Mouse (Mus musculus) thymus, postnatal 14 days (tissue): ENCODE measurements around the gene Ppib.
A peak's percentile ranks its signal among the peaks of the same experiment; 100 is the strongest.

Experiments used
- DNase-seq: peaks from one replicate; pipeline ENCODE4 v3.0.0; 2021

Gene Ppib

DNA sequence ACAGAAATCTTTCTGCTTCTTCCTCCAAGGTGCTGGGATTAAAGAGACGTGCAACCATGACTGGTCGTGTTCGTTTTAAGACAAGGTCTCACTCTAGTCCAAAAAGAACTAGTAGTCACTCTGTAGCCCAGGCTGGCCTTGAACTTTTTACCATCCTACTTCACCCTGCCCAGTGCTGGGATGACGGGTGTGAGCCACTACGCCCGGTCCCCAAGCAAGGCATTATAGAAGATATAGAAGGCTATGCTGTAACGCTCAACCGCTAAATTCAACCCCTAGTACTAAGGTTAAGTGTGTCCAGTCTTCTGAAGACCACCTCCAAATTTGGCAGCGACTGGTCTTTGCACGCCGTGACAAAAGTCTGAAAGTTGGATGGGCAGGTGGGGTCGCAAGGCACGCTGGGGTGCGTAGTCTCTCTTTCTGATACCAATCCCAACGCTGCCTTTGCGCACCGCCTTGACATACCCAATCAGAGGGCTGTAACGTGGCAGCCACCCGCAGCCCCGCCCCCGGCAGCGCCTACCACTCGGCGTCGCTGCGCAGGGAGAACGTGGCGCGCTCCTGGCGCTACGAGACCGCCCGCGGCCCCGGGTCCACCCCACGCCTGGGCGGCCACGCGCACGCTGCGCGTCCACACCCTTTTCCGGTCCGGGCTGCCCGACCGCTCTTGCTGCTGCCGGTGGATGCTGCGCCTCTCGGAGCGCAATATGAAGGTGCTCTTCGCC is at the start of gene Ppib:
Ppib (plus strand) TSS at position 640 of the 725 bp plus-strand sequence.
- DNase-seq = peak; percentile 97

DNA sequence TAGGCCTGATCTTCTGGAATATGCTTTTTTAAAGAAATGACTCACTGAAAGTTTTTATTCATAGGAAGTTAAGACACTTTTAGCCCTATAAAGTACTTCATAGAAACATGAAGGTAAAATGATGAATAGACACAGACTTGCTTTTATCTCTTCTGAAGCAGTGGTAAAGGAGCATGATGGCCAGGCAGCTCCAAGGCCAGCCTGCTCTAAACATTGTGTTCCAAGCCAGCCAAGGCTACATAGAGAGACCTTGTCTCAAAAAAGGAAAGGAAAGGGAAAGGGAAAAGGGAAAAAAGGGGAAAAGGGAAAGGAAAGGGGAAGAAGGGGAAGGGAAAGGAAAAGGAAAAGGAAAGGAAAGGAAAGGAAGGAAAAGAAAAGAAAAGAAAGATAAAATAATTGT is 39.4 kb upstream of the Ppib start:
- no peak for DNase-seq

DNA sequence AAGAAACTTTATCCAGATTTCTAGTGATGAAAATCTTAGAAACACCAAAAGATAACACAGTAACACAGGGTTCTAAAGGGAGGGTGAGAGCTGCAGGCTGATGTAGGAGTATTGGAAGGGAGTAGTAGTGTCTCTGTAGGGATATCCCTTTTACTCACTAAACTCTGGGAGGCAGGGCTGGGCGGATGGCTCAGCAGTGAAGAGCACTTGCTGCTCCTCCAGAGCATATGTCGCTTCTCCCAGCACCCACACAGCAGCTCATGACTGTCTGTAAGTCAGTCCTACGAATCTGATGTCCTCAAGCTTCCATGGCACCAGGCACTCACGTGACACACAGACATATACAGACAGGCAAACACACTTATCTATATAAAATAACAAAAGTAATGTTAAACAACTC is 21.9 kb upstream of the Ppib start:
- DNase-seq = no peak

DNA sequence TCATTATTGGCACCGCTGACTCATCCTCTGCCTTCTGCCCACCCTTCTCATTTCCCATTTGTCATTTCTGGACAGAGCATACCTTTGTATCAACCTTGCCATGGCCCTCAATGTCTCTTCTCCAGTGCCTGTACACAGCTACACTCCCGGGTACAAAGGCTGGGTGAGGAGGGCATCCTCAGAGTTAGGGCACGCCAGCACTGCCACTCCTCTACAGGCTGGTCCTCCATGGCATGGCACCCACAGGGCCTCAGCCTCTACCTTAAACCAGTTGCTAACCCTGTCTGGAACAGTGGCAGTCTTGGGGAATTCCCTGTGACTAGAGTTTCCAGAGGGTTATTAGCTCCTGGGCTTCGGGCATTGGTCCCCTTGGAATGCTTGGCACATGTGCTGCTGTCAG is 21.4 kb upstream of the Ppib start:
- no peak for DNase-seq

DNA sequence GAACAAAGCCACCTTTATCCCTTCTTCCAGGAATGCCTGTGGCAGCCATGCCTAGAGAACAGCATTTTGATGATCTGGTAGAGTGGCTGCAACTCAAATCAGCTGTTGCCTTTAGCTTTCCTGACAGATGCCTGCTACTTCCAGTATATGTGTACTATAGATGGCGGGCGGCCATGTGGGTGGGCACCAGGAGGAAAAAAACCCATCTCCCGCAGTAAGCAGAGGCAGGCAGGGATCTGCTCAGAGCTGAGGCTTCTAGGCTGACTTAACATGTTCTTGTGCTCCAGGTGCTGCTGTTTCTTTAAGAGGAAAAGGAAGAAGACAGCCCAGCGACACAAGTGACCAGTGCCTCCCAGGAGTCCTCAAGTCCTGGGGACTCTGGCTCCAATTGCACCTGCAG is 20.7 kb upstream of the Ppib start:
- no peak for DNase-seq

DNA sequence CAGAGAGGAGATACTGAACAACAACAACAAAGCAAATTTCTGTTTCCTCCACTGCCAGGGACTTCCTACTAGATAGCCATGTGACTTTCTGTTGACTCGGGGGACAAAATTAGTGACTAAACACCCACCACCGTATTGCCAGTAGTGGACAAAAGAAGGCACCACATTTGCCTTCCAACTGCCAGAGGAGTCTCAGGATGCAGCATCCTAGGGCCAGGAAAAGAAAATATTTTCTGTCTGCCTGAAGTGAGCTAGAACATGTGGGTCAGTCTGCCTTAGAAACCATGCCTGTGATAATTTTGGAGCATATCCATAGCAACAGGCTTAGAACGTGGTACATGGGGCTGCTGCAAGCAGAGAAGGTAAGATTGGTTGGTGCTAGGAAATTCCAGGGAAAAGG is 19.2 kb upstream of the Ppib start:
- DNase-seq = no peak

DNA sequence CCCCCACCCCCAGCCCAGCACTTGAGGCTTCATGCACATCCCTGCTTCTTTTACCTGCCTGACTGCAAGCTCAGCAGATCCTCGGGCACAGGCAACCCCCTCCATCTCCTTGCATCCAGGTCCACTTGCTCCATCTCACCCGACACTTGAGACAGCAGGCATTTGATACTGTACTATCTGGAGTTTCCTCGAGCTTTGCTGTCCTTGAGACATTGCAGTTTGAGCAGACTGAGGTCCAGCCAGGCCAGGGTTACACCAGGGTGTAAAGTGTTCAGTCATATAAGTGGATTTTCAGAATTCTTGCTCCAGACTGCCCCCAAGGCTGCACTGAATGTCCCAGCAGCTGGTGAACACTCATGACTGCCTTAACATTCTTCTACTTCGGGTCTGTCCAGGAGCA is 17.7 kb upstream of the Ppib start:
- no peak for DNase-seq

DNA sequence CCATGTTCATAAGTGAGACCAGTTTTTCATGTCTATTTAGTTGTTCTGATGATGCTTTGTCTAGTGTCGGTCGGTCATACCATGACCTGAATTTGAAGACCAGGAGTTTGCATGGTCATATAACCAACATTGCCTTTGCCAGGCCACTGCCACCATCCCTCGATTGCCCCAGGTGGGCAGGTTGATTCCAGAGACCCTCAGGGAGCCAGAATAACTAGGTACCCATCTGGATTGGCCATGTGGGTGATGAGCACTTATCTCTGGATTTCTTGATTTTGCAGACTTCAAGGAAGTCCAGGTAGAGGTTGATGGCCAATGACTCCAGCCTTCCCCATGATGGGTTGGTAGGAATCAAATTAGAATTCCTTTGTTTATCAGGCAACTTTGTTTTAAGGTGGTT is 16.8 kb upstream of the Ppib start:
- no peak for DNase-seq

DNA sequence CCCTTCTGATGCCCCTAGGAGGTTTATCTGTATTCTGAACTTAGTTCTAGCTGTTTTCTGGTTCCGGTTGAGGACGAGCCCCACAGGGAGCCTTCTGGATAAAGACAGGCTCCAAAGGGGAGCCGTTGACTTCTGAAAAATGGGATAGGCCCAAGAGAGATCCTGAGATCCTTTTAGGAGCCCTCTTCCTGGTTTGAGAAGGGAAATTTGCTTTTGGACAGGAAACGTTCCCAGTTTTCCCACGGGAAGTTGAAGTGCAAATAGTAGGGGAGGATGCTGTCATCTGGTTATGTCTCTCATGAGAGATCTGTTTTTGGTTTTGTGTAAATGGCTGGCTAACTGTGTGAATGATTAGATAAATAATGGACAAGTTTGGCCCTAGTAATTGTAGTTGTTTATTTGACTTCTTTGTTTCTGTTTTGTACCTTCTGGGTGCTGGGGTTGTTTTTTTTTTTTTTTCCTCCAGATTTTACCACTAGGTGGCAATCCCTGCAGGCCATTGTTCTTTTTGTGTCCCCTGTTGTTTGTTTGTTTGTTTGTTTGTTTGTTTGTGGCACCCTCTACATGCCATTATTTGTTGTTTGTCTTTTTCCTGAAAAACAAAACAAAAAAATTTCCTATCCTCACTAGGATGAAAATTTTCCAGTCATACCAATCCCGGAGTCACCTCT is 10.0 kb upstream of the Ppib start:
- no peak for DNase-seq

DNA sequence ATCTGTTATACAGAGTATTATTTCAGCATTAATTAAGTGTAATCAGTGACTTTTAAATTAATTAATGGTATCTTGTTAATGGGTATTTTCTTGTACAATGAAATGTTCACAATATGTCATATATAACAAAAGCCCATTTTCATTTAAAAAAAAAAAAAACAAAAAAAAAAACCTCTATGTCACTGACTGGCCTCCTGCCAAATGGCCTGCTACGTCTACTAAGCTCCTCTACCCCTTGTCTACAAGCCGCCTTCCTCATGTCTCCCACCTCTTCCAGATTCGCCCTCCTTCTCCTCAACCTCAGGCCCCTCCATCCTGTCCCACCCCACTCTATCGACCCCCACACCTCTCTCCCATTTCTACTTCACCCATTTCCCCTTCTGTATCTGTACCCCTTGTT is 8.5 kb upstream of the Ppib start:
- DNase-seq = no peak

DNA sequence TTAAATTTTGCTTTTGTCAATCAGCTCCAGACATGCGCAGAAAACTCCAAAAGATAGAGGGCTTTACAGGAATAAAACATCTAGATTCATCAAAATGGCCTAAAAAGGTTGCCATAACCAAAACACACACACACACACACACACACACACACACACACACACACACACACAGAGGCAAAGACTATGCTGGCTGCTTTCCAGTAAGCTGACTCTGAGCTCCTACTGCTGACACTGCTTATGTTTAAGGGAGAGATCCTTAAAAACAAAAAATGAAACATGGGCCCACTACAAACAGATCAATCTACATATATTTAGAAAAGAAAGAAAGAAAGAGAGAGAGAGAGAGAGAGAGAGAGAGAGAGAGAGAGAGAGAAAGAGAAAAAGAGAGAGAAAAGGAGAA is 7.3 kb upstream of the Ppib start:
- no peak for DNase-seq

DNA sequence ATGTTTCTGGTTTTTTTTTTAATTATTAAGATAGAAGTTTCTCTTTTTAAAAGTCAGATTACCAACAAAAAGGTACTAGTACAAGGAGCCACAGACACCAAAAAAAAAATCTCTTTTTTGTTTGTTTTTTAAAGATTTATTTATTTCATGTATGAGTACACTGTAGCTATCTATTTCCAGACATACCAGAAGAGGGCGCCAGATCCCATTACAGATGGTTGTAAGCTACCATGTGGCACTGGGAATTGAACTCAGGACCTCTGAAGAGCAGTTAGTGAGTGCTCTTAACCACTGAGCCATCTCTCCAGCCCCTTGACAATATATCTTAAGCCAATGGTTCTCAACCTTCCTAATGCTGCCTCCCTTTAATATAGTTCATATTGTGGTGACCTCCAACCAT is 6.4 kb upstream of the Ppib start:
- DNase-seq = no peak

DNA sequence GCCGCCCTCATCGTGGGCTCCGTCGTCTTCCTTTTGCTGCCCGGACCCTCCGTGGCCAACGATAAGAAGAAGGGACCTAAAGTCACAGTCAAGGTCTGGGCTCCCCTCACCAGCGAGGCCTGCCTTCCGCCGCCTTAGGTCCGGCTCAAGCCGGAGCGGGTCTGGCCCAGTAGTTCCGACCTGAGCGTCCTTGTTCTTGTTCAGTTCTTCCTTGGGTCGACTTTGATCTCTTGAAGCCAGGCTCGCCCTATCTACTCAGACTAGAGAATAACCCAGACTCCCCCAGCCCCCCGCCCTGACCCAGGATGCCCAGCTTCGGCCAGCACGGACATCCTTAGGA is 256 bp downstream of the Ppib start:
- no peak for DNase-seq

DNA sequence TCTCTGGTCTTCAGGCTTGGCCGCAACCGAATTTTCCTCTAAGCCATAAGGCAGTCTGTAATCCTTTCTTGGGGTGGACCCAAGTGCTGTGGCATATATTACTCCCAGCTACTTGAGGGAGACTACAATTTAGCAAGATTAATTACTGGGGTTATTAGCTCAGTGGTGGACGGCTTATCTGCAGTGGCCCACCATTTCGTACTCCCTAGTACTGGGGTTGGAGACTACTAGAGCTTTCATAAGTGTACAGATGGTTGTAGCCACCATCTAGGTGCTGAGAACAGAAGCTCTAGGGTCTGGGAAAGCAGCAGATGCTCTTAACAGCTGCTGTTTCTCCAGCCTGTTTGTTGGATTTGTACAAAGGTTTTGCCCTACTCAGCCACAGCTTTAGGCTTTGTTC is 964 bp downstream of the Ppib start:
- no peak for DNase-seq

DNA sequence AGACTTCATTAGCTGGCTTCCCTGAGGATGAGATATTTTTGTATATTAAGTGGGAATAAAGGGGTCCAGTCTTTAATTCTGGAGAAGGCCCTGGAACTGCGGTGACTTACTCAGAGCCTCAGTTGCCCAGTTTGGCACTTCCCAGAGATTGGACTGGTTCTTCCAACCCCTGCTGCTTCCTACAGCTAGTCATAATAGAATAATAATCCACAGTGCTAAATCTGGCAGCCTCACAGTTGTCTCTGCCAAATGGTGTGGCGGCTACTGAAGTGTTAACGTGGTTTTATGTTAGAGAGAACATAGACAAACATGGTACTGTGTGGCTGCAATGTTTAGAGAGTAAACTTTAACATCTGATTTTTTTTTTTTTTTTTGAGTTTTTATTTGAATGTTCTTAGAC is 1.6 kb downstream of the Ppib start:
- DNase-seq = no peak

DNA sequence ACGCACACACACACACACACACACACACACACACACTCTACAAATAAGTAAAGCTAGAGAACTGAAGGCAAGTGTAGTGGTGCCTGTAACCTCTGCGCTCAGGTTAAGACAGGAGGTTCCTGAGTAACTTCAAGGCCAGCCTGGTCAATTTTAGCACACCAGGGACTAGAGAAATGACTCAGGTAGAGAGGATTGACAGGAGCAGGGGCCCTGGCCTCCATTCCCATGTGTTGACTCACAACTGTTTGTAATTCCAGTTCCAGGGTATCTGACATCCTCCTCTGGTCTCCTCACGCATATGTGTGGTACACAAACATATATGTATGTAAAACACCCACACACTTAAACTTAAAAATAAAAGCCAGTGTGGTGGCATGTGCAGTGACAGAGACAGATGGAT is 3.4 kb downstream of the Ppib start:
- no peak for DNase-seq

DNA sequence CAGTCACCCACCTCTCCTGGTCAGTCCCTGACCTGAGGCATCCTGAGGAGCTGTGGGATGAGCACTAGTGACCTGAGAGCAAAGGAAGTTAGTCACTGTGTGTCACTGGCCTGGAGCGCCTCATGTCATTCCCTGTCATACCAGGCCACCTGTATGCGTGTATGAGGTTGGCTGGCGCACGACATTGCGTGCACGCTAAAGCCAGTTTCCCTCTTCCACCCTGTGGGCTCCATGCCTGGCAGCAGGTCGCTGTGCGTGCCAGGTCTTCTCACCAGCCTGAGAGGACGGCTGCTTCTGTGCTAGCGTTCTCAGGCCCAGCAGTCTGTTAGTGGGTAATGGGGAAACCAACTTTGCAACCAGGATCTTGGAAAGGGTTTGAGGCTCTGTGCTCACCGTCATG is 4.3 kb downstream of the Ppib start:
- DNase-seq = no peak

DNA sequence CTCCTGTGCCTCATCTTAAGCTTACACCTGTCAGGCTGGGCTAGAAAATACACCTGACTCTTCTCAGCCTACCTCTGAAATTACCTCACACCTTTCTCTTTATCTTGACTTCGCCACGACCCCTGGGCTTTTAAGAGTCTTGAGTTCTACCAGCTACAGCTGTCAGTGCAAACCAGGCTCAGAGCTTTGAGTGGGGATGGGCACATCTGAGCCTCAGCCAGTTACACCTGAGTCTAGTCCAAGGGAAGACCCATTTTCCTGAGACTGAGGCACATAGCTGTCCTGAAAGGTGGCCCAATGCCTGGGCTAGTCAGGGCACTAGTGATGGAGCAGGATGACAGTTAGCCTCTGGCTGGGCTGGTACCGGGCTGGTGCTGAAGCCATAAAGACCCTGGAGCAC is 6.8 kb downstream of the Ppib start:
- DNase-seq = no peak

DNA sequence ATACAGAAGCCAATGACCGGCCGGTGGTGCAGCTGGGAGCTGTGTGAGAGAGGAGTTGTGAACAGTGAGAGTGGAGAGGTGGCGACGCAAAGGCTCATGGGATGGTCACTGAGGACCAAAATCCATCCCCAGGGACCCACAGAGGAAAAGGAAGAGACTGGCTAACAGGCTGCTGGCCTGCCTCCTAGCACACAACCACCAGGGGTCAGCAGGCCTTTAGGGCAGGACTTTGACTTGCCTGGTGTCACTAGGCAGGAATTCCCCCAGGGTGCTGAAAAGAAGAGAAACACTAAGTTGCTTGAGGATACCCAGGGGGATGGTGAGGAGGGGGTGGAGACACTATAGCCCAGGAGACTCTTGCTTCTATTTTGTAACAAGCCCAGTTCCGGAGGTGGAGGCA is 7.5 kb downstream of the Ppib start:
- DNase-seq = peak; percentile 21

DNA sequence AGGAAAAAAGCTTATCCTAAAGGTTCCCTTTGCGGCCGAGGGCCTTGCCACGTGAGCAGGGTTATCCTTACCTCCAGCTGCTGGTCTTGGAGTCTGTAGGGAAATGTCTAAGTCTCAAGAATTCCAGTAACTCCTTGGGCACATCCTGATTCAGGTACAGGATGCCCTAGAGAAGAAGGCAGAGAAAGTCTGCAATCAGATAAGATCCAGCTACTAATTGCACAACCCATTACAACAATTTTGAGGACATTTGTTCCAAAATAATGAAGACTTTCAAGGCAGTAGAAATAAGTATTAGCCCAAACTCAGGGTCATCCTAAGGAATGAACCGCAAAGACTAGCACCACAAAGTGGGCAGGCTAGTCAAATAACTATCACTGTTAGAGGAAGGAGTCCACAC is 8.0 kb downstream of the Ppib start:
- DNase-seq = no peak

DNA sequence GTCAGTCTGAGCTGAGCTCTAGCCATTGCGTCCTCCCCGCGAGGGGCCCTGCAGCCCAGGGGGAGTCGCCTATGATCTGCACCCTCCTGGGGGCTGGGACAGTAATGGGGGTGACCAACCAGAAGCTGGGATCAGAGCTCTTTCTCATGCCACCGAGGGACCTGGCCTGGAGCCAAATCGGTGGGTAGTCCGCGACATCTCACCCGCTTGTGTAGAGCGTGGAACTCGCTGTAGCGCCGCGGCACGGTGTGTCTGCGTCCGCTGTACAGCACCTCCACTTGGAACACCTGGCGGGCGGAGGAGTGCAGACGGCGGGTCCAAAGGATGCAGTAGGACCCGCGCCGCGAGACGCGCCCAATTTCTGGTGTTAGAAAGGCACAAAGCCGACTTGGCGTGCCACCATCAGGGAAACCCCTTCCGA is 9.0 kb downstream of the Ppib start:
- DNase-seq = peak; percentile 32

DNA sequence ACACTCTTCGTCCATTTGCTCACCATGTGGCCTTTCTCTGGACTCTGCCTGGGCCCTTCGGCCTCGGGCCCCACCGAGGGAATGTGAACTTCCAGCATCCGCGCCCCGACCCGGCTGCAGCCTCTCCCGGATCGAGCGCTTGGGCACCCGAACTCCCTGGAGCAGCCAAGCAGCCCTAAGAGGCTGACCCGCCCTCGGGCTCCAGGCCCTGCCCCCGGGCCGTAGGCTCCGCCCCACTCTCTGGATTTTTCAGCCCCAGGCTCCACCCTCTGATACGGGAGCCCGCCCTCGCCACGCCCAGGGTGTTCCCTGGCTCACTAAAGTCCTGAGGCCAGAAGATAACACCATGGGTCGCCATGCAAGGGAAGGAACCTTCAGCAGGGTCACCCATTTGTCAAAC is 9.6 kb downstream of the Ppib start, which contains the start of gene Snx22:
Snx22 (minus strand) TSS at position 137 of the 400 bp plus-strand sequence.
- DNase-seq = peak; percentile 62

DNA sequence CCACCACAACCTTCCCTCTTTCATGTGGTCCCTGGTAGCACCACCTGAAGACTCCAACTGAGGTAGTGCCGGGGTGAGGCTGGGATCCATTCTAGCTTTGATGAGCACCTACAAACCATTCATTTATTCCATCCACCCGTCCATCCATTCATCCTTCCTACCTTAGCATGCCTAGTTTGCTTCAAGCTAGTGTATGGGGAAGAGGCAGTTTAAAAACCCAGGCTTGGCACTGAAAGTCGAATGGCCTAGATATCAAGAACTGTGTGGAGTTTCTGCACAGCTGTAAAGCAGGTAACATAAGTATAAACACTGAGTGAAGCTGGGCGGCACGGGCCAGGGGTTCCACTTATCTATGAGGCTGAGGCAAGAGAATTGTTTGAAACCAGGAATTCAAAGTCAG is 10.1 kb downstream of the Ppib start:
- no peak for DNase-seq

DNA sequence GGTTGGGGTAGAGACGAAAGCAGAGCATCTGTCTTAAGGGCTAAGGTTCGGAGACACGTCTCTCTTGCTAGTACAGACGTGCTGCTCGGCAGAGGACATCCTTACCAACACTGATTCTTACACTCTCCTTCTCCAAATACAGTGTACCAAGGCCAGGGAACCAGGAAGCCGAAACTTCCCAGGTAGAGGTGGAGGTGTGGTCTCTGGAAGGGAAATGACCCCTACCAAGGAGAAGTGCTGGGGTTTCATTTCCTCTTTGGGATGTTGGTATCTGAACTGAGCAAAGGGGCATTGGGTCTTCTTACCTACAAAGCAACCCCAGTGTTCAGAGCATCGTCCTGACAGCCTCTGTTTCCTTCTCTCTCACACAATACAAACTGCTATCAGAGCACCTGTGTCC is 12.7 kb downstream of the Ppib start:
- no peak for DNase-seq

DNA sequence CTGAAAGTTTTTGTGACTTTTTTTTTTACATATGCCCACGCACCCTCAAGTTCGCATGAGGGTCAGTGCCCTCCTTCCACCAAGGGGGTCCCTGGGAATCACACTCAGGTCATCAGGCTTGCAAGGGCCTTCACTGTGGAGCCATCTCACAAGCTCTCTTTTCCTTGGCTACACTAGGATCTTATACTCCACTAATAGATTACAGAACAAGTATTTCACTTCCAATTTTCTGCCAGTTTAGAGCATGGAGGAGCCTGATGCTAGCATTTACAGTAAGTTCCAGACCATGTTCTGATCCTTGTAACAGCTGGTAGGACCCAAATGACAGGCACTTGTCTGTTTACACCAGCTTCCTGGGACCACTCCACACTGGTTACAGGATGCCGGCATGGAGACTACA is 18.1 kb downstream of the Ppib start:
- DNase-seq = no peak
